Mouse (Mus musculus): ENCODE results near the gene Slc17a7.
"Not testable (repeated sequence)": the region's sequence is repeated elsewhere in the genome, so short reads cannot be mapped to it uniquely, and the experiment has no call there.

Gene Slc17a7

GRCm38 (mm10) chr7:45163735-45164490 lies at the start of gene Slc17a7:
Gene Slc17a7 (plus strand): TSS chr7:45163949.
- DNase-seq = peak; percentile 67

- DNase-seq = no peak
Measured at GRCm38 (mm10) chr7:45117566-45117965, 46.2 kb upstream of the Slc17a7 start.

- no peak for DNase-seq
Measured at GRCm38 (mm10) chr7:45118336-45118735, 45.4 kb upstream of the Slc17a7 start.

- no peak for DNase-seq
Measured at GRCm38 (mm10) chr7:45119780-45120709, 43.7 kb upstream of the Slc17a7 start.

GRCm38 (mm10) chr7:45121404-45121803 lies 42.3 kb upstream of the Slc17a7 start:
- DNase-seq = no peak

GRCm38 (mm10) chr7:45121966-45122365 lies 41.8 kb upstream of the Slc17a7 start:
- DNase-seq = no peak

GRCm38 (mm10) chr7:45122561-45123185 lies 41.1 kb upstream of the Slc17a7 start:
- DNase-seq = no peak

- no peak for DNase-seq
Measured at GRCm38 (mm10) chr7:45123186-45123570, 40.6 kb upstream of the Slc17a7 start.

GRCm38 (mm10) chr7:45124224-45125143 lies 39.3 kb upstream of the Slc17a7 start, which contains the start of gene Rps11:
Gene Rps11 (minus strand): TSS chr7:45124439.
- peak; percentile 99 for DNase-seq

GRCm38 (mm10) chr7:45125144-45125600 lies 38.6 kb upstream of the Slc17a7 start:
- DNase-seq = no peak

GRCm38 (mm10) chr7:45125649-45126048 lies 38.1 kb upstream of the Slc17a7 start:
- DNase-seq = not testable (repeated sequence)

GRCm38 (mm10) chr7:45126147-45126843 lies 37.5 kb upstream of the Slc17a7 start:
- DNase-seq = no peak

GRCm38 (mm10) chr7:45126844-45127699 lies 36.7 kb upstream of the Slc17a7 start:
- DNase-seq = no peak

GRCm38 (mm10) chr7:45127700-45128224 lies 36.0 kb upstream of the Slc17a7 start:
- no peak for DNase-seq

GRCm38 (mm10) chr7:45128624-45129246 lies 35.0 kb upstream of the Slc17a7 start, which contains the start of gene Rpl13a:
Gene Rpl13a (minus strand): TSS chr7:45128761.
- DNase-seq = peak; percentile 100

- DNase-seq = no peak
Measured at GRCm38 (mm10) chr7:45129318-45129717, 34.4 kb upstream of the Slc17a7 start.

GRCm38 (mm10) chr7:45129776-45130512 lies 33.8 kb upstream of the Slc17a7 start:
- DNase-seq = no peak

- DNase-seq = no peak
Measured at GRCm38 (mm10) chr7:45131850-45132249, 31.9 kb upstream of the Slc17a7 start.
